8 mouse cellular contexts compared by ENCODE assay signal in genomic region chr2:160525301-160526205, GRCm38 (mm10).
DNase-seq lines count a peak whose midpoint lies in the region; ATAC-seq and TF ChIP-seq lines count a peak whose summit lies in the region.
"Had no signal": no experiment of that assay in that cellular context is flagged by ENCODE, and none has a peak within 500 bp of the region (broad histone marks: within the 10 kb centered on the region; RNA-seq: fewer than 3 reads in every experiment).

No protein-coding gene starts in this region.

- intact Hi-C loops in heart, adult 2 months (cut with DNase I): no loop called here

- TF ChIP-seq EP300 in heart, adult 2 months (IDR thresholded peaks at IDR 0.05; ENCODE audit: insufficient read depth, low read depth, low read length): no peak

- no peak overlapping the region; the same call in 1 of the 2 replicates for H3K27ac ChIP-seq in heart, adult 2 months
- H3K27ac ChIP-seq in heart, embryonic 10.5 days: no peak overlapping the region
- no peak overlapping the region for H3K27ac ChIP-seq in lung, embryonic 16.5 days (ENCODE audit: low read length)
- H3K27ac ChIP-seq: midbrain, embryonic 15.5 days had no signal

- peak; percentile 26 for TF ChIP-seq CTCF in heart, adult 2 months (IDR thresholded peaks at IDR 0.05)

- H3K36me3 ChIP-seq in heart, adult 2 months (ENCODE audit: control insufficient read depth, insufficient read depth, low read length): no peaks in the 10 kb centered on the region
- no peaks in the 10 kb centered on the region for H3K36me3 ChIP-seq in heart, embryonic 10.5 days
- H3K36me3 ChIP-seq in lung, embryonic 16.5 days (ENCODE audit: control insufficient read depth, insufficient read depth, low read length): no peaks in the 10 kb centered on the region
- H3K36me3 ChIP-seq: midbrain, embryonic 15.5 days had no signal

- H3K4me2 ChIP-seq in lung, embryonic 16.5 days (ENCODE audit: low read depth, low read length): no peak overlapping the region
- H3K4me2 ChIP-seq: midbrain, embryonic 15.5 days had no signal

- H3K9me3 ChIP-seq in heart, embryonic 10.5 days: no peaks in the 10 kb centered on the region
- no peaks in the 10 kb centered on the region for H3K9me3 ChIP-seq in lung, embryonic 16.5 days (ENCODE audit: control insufficient read depth, low read length)
- H3K9me3 ChIP-seq: midbrain, embryonic 15.5 days had no signal

- H3K9ac ChIP-seq in heart, adult 2 months (ENCODE audit: low read depth, low read length): no peak overlapping the region
- no peak overlapping the region for H3K9ac ChIP-seq in lung, embryonic 16.5 days (ENCODE audit: low read length)
- H3K9ac ChIP-seq: midbrain, embryonic 15.5 days had no signal

- H3K4me3 ChIP-seq in heart, adult 2 months: no peak overlapping the region
- H3K4me3 ChIP-seq in heart, embryonic 10.5 days: no peak overlapping the region
- H3K4me3 ChIP-seq in lung, embryonic 16.5 days (ENCODE audit: low read length): no peak overlapping the region
- H3K4me3 ChIP-seq: midbrain, embryonic 15.5 days had no signal

- peak; percentile 58; the same call in 1 of the 2 replicates for ATAC-seq in lung, embryonic 16.5 days (ENCODE audit: low read depth)
- ATAC-seq in inflammation-experienced regulatory T-cells, adult 6 months: no peak
- ATAC-seq: midbrain, embryonic 15.5 days had no signal

- WGBS in heart, adult 2 months: 66% methylated on average over 9 of the region's 9 CpGs
- WGBS in heart, embryonic 10.5 days: 72% methylated on average over 9 of the region's 9 CpGs
- WGBS in lung, embryonic 16.5 days: 56% methylated on average over 9 of the region's 9 CpGs

- DNase-seq in heart, adult 2 months: peak; percentile 33 to 67
- no peak for DNase-seq in heart, embryonic 10.5 days (ENCODE audit: low spot score)
- peak; percentile 93 for DNase-seq in NIH3T3 (ENCODE audit: low read depth)
- peak; percentile 89 for DNase-seq in fibroblast of lung, adult 2 months (ENCODE audit: low read depth)
- no peak for DNase-seq in left cerebral cortex, adult 11 months (ENCODE audit: low spot score)

- no peaks in the 10 kb centered on the region for H3K79me2 ChIP-seq in heart, adult 2 months (replicated peaks; ENCODE audit: control insufficient read depth, insufficient read depth, low read length)

- no peaks in the 10 kb centered on the region for H3K27me3 ChIP-seq in heart, adult 2 months (ENCODE audit: control insufficient read depth, insufficient read depth, low read length)
- H3K27me3 ChIP-seq in heart, embryonic 10.5 days (ENCODE audit: insufficient read depth, poor library complexity, severe bottlenecking): peaks cover 10% of the 10 kb centered on the region; the same call in 1 of the 2 replicates
- no peaks in the 10 kb centered on the region for H3K27me3 ChIP-seq in lung, embryonic 16.5 days (ENCODE audit: control insufficient read depth, insufficient read depth, low read depth, low read length)
- H3K27me3 ChIP-seq: midbrain, embryonic 15.5 days had no signal

- TF ChIP-seq POLR2A in heart, adult 2 months (IDR thresholded peaks at IDR 0.05; ENCODE audit: insufficient read depth, low read depth, low read length): no peak

- H3K4me1 ChIP-seq in heart, adult 2 months (ENCODE audit: control insufficient read depth, insufficient read depth, low read length): peaks cover 10% of the 10 kb centered on the region
- peaks cover 27% of the 10 kb centered on the region for H3K4me1 ChIP-seq in heart, embryonic 10.5 days
- 0 out of 2 replicates have a peak, but pooled peaks cover 6% of the 10 kb centered on the region for H3K4me1 ChIP-seq in lung, embryonic 16.5 days (replicated peaks; ENCODE audit: control insufficient read depth, insufficient read depth, low read length)
- H3K4me1 ChIP-seq: midbrain, embryonic 15.5 days had no signal

Comparison
In these comparisons a context has a peak if more than half of its experiments do, and no peak if none do; other contexts are left out.
1. DNase-seq: peak in heart, adult 2 months (2 of 2), NIH3T3 (single experiment) and fibroblast of lung, adult 2 months (single experiment); none in heart, embryonic 10.5 days (single experiment) and left cerebral cortex, adult 11 months (single experiment).